Mouse (Mus musculus) layer of hippocampus, postnatal 25 days (tissue): ENCODE results near the gene Pak1. TPM values are rescaled to one million over a fixed set of nuclear protein-coding genes. Genes with fewer than 3 reads are reported as not detected.
A peak's percentile ranks its signal among the peaks of the same experiment; 100 is the strongest.

Experiments
- DNase-seq, 2 experiments: peaks; one replicate each; pipeline ENCODE4 v3.0.0; 2022; ENCODE audit warnings: mixed read lengths in 2 of 2, low spot score in 1 of 2; ENCODE audit errors: extremely low spot score in 1 of 2
- total RNA-seq, 2 experiments: library from RNA; stranded (reverse); gene quantifications; 2 replicates each; pipeline ENCODE4 v1.2.3; 2021

The Pak1 gene
- total RNA-seq: 100 to 1,000 TPM; 213 to 237 TPM

DNA sequence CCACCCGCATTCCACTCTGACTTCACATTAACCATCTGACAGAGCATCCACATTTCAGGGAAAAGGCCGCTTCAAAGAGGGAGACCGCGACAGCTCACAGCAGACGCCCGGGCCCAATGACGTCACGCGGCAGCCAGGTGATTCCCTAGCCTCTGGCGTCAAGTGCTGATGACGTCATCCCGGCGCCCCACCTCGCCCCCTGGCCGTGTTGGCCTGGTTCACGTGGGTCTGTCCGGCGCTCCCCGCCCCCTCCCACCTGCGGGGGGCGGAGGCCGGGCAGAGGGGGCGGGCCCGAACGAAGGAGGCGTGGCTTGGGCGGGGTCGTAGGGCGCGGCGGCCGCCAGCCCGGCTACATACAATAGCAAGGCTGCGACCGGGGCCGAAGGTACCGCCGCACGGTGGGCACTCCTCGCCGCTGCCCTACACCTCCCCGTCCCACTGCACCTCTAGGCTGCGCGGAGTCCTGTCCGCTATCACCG, at the start of gene Pak1:
Gene Pak1, plus strand, starts transcription at position 352 of the 479 bp plus-strand sequence.
- peak; percentile 66 to 67 for DNase-seq

DNA sequence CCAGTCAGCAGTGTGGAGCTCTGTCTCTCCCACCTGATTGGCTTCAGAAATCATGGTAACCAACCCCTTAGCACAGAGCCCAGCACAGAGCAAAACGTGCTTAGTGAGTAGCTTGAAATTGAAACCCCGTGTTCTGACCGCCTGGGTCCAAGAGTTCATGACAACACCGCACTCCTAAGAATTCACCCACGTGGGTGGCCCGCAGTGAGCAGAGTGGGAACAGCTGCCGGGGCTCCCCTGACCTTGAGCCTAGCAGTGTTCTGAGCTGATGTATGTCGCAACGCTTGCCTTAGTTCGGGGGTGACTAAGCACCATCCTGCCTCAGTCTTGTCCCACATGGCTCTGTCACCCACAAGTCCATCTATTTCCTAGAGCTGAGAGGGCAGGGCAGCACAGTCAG, 47.4 kb upstream of the Pak1 start:
- DNase-seq: no peak

DNA sequence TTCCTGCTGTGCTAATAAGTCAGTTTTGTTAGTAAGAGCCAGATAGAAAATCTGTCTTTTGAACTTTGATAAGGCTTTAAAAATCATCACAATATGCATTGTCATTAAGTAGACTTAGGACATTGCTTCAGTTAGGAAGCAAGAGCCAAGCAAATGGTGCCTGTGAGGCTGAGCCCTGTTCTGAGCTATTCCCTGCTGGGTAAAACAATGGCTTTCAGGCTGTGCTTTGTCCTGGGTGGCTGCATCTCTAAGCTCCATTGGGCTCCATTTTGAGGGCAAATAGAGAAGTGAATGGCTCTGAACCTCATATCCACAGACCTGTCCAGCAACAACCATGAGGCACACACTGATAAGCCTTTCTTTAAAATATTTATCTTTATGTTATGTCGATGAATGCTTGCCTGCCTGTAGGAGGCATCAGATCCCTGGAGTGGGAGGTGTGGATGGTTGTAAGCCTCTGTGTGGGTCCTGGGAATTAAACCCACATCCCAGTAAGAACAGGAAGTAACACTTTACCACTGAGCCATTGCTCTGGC, 46.5 kb upstream of the Pak1 start:
- no peak for DNase-seq

DNA sequence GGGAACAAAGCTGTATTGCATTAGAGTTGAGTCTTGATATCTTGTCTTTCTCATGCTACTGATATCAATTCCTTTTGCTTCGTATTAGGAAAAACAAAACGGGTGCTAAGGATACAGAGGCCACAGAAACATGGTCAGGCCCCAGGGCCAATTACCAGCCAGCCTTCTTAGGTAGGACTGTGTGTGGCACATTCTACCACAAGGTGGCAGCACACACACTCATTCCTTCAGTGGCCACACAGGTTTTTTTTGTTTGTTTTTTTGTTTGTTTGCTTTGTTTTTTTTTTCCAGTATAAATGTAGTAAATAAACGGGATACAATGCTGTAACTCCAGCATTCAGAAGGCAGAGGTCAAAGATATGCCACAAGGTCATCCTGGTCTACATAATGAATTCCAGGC, 43.0 kb upstream of the Pak1 start:
- peak; percentile 44 to 78 for DNase-seq

DNA sequence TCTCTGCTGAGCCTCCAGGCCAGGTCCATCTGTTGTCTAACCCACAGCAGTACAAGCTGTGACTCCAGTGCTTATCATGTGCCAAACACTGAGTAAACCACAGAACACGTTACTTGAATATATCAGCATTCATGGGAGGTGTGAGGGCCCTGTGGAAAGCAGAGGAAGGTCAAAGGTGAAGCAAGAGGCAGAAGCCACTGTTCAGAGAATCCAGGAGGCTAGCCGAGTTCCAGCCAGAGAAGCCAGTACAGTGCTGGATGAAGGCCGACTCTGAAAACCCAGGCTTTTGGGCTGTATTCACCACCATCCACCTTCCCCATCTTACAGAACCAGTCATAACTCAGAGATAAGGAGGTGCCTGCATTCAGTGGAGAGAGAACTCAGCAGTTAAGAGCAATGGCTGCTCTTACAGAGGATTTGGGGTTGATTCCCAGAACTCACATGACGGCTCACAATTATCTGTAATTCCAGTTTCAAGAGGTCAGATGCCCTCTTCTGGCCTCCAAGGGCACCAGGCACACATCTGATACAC, 41.1 kb upstream of the Pak1 start:
- DNase-seq: no peak

DNA sequence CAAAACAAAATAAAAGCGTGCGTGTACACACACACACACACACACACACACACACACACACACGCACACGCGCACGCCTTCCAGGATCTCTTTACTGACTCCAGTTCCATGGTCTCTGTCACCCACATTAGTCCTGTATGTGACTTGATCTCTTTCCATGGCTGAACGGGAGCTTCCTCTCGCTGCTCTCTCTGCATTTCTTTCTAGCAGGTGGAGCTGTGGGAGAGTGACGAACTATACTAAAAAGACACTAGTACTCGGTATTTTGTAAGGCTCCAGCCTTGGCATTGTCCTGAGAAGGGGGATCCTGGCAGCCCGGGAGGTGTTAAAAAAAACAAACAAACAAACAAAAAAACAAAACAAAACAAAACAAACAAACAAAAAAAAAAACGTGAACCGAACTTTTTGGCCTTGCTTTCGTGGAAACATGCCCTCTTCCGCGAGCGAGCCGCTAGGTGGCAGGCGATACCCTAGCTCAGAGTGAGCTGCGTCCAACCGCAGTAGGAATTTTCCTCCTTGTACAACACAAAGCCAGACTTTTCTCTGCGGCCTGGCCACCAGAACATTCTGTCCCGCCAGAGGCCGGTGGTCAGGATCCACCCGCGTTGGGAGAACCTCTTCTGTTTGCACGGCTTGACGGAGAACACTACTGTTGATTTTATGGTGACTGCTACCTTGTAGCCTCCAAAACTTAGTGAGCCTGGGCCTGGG, 40.4 kb upstream of the Pak1 start:
- DNase-seq: peak; percentile 70 to 89

DNA sequence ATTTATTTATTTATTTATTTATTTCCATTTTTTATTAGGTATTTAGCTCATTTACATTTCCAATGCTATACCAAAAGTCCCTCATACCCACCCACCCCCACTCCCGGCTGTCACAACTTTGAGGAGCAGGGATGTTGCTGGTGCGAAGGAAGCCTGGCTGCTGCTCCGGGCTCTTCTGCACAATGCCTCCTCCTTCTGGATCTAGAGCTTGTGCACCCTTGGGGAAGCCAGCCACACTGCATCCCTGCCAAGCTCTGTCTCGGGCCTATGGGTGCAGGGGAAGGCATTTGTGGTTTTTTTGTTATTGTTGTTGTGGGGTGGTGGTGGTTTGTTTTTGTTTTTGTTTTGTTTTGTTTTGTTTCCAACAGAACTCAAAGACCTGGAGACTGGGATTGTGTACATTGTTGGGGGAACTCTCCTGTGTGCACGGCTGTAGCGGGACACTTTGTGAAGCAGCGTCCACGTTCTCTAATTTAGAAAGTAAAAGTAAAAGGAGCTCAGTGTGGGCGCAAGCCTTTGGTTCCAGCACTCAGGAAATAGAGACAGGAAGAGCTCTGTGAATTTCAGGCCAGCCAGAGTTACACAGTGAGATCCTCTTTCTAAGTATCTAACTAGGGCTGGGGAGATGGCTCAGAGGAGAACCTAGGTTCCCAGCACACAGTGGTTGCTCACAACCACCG, 39.7 kb upstream of the Pak1 start:
- no peak for DNase-seq

DNA sequence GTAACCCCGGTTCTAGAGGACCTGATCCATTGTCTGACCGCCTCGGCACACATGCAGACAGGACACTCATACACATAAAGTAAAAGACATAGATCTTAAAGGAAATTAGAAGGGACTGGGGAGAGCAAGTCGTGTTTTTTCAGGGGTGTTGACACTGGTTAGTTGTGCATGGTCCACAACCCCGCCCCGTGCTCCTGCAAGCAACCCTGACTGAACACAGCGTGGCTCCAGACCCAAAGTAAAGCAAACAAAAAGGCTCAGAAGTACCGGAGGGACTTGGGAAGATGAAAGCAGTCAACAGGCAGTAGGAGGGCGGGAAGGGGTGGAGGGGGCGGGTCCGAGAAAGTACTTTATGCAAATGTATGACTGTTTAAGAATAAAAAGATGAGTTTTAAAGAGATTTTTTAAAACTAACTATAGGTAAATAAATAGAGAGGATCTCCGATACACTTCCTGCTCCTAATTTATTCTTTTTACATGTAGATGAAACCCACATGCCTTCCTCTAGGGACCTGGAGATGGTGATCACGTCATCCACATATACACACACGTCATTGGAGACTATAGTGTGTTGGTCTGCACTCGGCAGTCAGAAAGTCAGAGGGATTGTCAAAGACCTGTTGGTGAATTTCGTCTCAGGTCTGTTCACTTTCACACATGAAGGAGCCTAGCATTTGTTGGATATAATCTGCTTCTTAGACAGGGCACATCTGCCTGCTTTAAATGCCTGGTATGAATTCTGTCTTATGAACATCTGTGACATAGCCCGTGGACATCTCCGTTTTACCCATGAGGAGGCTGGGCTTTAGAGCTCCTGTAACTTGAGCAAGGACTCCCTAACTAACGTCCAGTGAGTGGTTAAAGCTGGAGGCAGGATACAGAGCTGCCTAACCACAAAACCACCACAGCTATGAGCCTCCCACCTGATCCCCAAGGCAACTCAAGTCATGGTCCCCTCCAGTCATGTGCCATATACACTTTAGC, 38.8 kb upstream of the Pak1 start:
- DNase-seq: no peak

DNA sequence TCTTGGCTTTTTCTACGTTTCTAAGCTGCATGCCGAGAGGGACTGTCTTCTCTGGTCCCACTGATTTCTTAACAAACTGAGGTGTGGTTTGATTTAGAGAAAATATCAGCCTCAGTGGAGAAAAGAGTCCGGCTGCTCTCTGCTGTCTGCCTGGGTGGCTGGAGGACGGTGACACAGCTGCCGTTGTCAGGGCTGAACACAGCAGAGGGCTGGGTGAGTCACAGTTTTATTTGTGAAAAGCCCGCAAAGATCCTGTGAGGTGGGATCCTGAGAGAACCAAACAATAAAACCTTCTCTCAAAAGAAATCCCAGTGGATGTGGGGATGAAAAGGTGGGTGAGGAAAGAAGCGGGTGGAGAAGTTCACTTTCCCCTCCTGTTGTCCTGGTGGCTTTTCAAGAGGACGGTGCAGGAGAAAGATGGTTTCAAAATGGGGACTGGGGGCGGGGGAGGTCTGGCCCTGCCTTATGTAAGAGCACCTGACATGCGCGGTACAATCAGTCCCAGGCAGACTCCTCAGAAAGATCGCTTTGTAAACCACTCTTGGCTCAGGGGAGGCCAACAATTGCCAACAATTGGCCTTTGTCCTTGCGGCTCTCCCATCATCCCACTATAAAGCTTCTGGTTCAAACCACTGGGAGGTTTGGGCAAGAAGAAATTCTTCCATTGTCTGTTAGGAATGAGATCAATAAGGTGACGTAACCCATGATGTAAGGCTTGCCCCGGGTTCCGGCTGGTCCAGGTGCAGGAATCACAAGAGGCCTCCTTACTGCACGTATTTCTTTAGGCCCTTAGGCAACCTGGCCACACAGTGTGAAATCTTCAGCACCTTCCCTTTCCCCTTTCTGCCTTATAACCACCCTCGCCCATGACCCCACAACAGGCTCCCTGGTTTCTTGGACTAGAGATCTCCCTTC, 31.1 kb upstream of the Pak1 start:
- no peak for DNase-seq

DNA sequence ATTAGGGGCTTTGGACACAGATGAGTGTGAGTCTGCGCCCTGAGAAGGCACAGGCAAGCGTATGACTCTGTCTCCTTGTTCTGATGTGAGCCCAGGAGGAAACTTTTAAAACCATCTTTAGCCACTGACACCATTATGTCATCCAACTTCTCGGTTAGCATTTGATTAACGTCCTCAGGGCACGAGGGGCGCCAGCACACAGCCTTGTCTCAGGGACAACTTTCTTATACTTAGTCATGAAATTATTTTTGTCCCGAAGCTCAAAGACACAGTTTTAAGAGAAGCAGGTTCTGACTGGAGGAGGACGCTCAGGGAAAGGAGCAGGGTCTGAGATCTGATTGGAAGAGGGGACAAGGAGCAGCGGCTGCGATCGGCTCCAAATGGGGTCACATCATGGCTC, 23.8 kb upstream of the Pak1 start:
- DNase-seq: no peak

DNA sequence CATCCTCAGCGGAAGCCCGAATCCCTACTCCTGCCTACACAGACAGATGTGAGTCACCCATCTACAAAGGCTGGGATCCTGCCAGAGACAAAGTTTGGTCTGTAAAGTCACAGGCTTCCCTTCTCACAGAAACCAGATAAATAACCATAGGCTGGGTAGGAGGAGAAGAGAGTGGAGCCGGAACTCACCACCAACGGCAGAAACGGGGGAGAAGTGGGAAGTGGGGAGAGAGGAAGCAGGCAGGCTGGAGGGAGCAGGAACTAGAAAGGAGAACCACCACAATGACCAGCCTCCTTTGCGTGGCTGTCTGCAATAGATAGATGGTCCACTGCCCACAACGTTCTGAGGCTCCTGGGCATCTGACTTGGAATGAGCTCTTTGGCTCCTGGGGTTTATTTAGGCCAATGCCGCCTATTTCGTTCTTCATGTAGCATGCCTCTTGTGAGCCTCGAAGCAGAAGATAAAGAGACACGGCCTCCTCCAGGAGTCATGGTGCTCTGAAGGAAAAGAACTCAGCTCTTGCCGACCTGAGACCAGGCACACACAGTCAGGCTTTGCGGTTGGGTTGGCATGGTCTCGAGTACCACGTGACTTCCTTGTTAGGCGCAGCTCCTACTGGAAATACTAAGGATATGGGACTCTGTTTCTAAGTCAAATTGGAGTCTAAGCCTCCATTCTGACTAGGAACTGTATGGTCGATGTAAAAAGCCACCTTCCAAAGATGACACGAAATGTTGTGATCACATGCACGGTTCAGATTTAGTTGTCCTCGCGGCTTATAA, 23.0 kb upstream of the Pak1 start:
- DNase-seq: peak in 1 of 2 experiments; percentile 15

DNA sequence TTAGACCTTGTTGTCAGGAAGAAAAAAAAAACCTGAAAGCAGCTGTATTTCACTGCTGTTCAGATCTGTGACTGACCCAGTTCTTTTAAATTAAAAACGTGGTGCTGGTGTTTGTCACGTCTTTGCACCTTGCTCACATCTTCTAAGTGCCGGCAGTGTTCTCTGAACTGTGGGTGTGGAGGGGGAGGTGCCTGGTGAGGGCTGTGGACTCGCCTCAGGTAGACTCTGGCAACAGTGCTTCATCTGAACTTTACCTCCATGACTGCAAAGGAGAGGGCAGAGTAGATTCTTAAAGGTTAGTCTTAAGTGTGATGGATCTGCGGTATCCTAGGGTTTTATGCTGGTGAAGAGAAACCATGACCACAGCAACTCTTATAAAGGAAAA, 22.4 kb upstream of the Pak1 start:
- no peak for DNase-seq

DNA sequence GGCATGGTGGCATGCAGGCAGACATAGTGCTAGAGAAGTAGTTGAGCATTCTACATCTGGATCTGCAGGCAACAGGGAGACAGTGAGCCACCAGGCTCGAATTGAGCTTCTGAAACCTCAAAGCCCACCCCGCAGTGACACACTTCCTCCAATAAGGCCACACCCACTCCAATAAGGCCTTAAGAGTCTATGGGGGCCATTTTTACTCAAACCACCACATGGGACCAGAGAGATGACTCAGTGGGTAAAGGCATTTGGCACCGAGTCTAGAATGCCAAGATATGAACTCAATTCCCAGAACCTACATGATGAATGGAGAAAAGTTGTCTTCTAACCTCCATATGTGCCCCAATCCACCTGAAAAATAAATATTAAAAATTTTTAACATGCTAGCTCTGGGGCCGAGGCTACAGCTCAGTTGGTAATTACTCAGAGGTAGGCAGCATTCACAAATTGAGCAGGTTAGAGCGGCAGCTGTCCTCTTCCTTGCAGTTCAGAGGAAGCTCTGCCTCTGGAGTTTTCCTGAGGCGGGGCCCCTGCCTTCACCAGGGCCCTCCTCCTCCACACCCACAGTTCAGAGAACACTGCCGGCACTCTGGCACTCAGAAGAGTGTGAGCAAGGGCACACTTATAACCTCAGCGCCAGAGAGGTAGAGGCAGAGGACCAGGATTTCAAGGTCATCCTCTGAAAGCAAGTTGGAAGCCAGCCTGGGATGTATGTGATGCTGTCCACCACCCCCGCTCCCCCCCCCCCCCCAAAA, 21.8 kb upstream of the Pak1 start:
- DNase-seq: no peak

DNA sequence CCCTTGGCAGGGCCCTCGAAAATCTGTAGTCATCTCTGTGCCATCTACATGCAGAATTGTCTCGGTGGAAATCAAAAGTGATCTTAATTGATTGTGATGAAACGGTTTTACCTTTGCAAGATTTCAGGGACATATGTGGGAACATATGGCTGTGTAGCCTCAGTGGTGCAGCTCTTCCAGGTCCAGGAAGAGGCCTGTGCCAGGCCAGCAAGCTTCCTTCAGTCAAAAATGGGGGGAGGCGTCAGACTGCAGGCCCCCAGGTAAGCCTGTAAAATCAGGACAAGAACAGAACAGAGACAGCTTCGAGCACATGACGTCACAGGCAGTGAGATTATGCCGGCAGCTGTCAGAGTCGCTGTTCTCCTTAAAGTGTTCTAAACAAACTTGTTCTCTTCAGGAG, 20.5 kb upstream of the Pak1 start:
- no peak for DNase-seq

DNA sequence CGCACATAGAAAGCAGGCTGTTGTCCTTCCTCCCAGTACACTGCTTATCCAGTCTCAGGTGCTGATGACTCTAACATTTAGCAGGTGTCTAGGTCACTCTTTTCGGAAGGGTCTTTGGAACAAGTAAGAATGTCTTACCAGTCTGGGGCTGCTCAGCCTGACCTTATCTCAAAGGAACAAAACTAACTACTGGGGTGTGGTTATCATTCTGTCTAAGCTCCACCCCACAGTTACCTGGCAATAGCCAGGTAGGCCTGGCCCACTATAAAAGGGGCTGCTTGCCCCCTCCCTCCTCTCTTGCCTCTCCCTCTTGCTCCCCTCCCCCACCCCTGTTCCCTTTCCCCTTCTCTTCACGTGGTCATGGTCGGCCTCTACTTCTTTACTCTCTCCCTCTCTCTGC, 19.3 kb upstream of the Pak1 start:
- no peak for DNase-seq

DNA sequence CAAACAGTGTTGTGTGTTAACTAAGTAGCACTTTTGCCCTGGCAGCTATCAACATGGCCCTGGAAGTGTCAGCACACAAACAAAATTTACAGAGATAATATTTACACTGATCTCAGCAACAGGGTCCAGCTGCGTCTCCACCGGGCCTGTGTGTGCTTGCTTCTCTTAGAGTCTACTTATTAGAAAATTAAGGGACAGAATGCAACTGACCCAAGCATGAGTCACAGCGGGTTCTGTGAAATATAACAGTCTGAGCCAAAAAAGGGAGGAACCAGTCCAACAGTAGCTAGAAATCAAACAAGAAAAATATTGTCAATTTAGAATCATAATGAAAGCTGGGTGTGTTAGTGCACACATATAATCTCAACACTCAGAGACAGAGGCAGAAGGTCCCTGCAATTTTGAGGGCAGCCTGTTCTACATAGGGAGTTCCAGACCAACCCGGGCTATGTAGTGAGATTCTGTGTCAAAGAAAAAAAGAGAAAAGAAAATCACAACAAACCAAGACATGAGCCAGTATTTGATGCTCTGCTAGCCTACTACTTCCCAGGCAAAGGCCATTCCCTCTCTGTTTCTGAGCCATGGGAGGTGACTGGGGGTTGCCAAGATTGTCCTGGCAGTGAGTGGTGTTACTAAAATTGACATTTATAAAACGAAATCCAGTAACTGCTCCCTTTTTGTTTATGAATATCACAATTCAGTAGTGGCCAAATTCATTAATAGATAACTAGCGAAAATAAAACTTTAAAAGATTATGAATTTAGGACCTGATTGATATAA, 17.3 kb upstream of the Pak1 start:
- no peak for DNase-seq

DNA sequence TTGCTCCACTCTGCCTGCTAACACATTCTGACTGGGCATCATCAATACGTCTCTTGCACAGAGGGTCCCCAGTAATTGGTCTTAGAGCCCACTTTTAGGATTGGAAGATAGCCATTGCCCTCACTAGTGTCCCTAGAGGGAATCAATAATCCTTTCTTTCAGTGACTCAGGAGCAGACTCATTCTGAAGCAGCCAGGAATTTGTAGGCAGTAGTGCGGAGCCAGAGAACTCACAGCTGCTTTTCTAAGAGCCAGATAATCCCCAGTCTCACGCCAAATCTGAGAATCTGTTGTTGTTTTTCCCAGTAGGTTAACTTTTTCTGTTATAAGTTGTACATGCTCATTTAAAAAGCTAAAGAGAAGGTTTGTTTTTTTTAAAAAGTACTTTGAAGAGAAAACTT, 13.0 kb upstream of the Pak1 start:
- no peak for DNase-seq
